Mouse (Mus musculus): ENCODE data around the gene Prps1l1.

DNA sequence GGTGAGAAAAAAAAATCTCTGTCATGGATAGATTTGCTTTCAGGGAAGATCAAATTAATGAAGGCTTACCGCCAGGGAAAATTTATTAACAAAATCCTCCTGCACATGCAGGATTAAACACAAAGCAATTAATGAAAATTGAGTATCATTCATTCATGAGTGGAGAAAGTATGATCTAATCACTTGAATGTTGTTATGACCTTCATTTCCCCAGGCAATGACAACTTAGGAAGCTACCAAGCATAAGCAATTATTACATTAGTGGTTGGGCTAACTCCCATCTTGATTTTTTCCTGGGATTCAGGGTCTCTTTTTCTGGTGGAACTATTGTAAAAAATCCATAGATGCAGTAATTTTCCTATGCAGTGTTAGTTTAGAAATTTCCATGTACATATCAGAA is 23.3 kb downstream of the Prps1l1 start:
- TF ChIP-seq CTCF (IDR thresholded peaks at IDR 0.05), result no peak
- TF ChIP-seq EP300 (IDR thresholded peaks at IDR 0.05), result no peak
